Mouse (Mus musculus): ENCODE data around the gene Dthd1.
A peak's percentile ranks its signal among the peaks of the same experiment; 100 is the strongest.

The Dthd1 gene

DNA sequence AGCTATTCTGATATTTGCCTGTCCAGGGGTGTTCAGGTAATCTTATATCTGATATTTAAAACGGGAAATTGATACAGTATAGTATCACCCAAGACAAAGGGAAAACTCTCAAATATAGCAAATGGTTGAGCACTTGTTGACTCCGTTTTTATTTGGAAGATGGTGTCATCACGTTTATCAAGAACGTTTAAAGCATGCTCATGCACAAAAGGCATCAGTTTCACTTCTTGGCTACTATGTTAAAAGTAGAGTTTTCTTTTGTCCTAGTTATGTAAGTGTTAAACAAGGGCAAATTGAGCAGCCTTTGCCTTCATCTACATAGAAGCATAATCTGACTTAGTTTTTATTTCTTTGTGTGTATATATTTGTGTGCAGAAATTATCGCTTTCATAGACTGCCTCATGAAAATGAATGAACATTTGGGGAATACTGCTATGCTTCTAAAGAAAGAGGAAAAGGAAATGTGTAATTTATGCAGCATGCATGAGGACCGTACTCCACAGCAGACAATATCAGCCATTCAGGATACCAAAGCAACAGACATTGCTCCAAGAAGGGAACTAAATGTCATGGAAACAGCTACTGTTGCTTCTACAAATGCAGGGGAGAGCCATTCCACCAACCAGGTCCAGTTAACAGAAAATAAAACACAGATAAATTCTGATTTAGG lies at the start of gene Dthd1:
Gene Dthd1 (plus strand): TSS at position 422 of the 670 bp plus-strand sequence.
- DNase-seq (ENCODE audit: low read depth), result no peak

DNA sequence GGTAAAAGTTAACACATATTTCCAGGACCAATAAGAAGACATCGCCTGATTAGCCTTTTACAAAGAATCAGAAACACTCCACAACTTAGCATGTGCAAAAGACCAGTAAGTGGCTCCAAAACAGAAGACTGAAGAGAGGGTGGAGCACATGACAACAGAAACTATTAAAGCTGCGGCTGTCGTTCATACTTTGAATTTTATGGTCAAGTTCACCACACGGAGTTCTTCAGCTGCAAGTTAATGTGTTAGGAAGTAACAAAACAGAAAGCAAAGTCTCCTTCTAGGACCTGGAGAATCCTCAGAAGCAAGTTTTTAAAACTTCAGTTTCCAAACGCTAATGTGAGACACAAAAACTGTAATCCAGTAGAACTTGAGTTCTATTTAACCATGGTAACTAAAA lies 49.5 kb upstream of the Dthd1 start:
- DNase-seq (ENCODE audit: low read depth), result no peak

DNA sequence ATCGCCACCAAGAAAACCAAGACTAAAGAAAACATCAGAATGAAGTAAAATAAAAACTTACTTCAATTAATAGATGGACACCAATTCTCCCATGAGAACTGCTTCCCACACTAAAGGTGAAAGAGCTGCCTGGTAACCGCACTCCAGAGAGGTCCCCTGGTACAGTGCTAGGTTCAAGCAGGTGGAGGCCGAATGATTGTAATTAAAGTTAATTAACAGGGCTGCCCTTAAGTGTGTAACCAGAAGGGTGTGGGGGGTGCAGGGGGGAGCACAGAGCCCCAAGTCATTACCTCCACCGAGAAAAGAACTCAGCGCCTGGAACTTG lies 48.2 kb upstream of the Dthd1 start:
- DNase-seq (ENCODE audit: low read depth), result no peak

DNA sequence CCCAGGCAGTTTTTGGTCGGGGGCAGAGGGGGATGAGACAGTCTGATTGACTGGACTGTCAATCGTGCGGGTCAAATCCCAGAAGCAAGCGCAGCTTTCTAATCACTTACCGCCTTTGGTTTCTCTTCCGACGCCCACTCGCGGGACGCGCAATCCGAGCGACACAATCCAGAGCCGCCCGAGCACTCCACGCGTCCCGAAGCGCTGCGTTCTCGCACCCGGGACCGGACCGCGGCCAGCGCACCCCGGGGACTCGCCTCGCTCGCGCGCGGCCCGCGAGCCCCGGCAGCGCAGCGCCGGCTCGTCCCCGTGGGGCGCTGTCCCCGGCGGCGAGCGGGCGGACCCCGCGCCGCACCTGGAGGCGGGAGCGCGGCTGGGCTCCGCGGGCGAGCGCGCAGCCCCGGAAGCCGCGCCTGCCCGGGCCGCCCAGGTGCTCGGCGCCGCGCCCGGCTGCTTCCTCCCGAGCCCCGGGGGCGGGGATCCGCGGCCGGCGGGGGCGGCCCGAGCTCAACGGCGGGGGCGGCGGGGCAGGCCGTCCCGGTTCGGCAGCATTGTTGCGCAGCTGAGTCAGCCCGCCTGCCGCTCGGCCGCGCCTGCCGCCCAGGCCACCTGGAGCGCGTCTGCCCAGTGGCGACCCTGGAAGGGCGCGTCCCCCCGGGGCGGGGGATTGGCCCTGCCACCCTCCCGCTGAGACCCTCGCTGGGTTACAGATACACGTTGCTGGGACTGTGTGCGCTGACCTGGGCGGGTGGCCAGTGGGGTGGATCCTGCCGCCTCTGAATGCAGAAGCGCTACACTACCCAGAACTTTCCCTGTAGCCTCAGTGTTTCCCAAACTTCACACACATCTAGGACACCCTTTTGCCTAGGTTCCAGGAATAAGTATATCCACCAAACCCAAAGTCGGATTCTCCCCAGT lies 47.6 kb upstream of the Dthd1 start, which contains the start of gene Arap2:
Gene Arap2 (minus strand): TSS at position 376 of the 918 bp plus-strand sequence.
- no peak for DNase-seq (ENCODE audit: low read depth)

DNA sequence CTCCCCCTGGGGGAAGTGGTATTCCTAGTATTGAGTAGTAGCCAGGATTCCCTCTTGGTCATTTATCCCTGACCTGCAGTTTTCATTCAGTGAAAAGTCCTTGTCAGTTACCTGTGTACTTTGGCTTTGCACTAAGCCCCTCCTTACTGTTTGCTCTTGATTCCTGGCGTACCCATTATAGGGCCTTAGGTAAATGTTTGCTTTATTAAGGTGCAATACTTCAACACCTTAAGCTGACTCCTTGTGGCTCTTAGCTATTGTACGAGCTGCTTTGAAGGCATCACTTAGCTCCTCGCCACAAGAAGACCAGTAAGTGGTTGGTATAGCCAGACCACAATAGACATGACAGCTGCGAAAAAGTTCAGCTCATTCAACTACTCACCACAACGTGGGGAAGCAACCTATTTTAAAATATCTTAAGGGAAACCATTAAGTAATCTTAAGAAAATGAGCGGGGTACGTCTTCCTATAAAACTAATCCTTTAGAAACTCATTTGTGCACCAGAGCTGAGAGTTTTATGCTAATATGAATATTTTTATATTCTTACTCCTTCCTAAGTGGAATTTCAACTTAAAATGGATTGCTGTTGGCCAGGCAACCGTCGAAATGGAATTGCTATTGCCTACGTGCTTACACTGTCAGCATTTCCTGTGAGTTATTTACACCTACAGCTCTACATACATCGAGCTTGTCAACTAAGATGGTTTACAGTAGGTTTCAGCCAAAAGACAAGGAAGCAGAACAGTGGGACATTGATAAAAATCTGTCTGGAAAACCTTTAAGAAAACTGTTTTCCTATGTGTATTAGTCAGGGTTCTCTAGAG lies 41.6 kb upstream of the Dthd1 start:
- peak; percentile 35 for DNase-seq (ENCODE audit: low read depth)

DNA sequence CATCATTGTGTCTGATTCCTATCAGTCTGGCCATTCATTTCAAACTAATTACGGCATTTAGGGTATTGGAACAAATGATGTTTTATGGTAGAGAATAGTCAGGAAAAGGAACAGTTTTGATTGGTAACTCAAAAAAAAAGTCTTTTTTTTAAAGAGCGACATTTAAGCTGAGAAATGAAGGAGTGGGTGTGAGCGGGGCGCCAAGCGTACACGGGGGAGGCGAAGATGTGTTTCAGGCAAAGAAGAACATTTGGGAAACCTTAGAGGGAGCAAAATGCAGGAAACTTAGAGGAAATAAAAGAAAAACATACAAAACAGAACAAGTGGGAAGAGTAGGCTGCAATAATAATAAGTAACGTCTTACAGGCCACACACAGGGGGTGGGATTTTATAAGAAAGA lies 35.8 kb upstream of the Dthd1 start:
- DNase-seq (ENCODE audit: low read depth), result no peak

DNA sequence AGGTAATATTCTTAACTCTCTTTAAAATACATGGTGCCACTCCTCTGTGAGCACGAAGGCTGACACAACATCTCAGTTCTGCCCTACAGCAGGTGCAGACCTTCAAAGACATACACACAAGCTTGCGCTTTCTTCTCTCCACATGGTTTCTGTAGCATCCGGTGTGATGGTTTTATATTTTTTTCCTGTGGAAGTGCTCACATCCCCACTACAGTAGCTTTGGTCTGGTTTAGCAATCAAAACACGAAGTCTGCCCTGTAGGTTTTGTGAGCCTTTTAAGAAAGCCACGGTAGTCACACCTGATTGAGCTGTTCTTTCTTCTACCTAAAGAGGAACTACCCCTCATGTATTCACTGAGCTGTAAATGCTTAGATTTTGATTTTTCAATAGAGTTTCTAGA lies 34.9 kb upstream of the Dthd1 start:
- DNase-seq (ENCODE audit: low read depth), result no peak

DNA sequence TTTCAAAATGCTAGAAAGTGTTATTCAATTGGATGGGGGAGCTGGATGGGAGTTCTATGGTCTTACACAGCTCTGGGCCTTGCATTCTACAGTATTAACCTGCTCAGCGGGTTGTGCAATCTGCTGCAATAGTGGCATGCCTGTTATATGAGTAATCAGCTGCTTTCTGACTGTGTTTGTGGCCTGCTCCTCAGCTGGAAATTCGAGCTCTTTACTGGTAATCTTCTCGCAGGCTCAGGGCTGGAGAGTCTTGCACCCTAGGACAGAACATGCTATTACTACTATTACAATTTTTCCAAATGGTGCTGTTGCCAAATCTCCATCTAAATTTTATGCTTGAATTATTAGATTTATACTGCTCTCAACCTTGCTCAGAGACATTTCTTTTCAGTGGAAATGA lies 26.8 kb upstream of the Dthd1 start:
- peak; percentile 35 for DNase-seq (ENCODE audit: low read depth)

DNA sequence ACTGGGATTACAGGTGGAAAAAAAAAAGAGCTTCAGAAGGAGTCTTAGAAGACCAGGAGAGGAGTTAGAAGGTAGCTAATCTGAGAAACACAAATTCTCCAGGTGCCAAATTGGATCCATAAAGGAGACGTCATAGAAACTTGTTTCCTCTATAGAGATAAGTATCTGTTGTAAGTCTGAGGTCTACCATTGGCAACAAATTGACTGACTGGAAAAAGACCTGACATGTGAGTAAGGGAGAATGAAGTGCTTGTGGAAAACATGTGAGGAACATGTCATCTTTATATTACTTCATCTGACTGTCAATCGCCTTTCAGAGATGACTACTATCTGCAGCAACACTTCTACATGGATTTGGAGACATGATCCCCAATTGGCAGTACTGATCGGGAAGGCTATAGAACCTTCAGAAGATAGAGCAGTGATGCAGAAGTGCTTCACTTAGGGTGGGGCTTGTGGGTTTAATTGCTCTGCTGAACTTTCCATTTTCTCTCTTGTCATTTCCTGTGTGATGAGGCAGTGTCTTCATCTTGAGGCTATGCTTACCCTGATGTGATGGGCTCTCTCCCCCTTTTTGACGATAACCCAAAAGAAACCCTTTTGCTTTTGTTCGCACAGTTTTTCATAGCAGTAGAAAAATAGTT lies 22.6 kb upstream of the Dthd1 start:
- no peak for DNase-seq (ENCODE audit: low read depth)

DNA sequence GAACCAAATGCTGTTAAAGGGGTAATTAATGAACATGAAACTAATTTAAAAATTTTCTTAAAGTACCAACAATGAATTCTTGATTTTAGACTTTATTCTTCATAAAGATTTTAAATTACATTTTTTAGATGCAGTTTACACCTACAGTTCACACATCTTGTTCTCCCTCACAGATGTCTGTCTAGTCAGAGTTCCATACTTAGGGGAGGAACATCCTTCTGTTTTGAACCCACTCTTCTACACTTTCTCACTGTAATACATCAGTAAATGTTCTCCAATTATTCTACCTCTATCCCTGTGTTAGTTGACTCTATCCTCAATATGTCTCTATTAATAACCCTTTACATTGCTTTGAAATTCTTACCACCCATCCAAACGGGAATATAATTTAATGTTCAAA lies 20.8 kb upstream of the Dthd1 start:
- no peak for DNase-seq (ENCODE audit: low read depth)

DNA sequence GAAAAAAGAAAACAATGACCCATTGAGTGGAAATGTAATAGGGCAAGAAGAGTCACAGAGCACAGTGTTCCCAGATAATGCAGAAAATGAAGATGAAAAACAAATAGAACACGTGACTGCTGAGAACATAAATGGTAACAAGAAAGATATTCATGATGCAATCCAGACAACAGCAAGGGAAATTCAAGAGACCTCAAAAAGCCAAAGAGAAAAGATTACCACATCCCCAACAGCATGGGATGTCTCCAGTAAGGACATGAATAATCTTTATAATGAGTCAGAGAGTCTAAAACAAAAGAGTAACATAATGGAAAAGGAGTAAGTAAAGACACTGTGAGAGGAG lies 420 bp downstream of the Dthd1 start:
- DNase-seq (ENCODE audit: low read depth), result peak; percentile 36

DNA sequence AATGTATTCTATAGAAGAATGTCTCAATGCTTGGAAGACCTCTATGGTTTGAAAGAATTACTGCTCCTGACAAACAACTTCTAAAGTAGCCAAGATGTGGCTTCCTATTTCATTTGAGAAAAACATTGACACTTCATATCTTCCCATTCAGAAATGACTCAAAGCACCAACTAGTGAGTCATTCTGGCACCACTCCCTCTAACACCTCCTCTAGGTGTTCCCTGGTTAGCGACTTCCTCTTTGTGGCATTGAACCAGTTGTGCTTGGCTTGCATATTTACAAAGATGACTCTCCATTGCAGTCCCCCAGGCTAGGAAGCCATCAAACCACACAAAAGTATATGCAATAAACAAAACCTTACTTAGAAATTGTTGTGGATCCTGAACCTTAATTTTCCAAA lies 2.1 kb downstream of the Dthd1 start:
- peak; percentile 91 for DNase-seq (ENCODE audit: low read depth)

DNA sequence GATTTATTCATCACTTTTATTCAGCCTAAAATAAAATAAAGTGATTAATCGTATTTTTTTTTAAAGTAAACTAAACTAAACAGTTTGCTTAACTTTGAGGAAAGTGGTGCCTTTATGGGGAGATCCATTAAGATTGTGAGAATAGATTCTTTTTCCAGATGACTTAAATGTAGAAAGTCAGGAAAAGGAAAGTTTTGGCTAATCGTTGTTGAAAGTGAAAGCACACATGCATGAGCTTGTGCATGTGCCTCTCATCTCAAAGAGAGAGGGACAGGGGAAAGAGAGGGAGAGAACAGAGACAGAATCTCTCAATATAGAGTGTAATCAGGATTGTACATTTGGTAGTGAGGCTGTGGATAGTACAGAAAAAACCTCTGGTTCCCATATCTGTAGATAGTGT lies 5.9 kb downstream of the Dthd1 start:
- DNase-seq (ENCODE audit: low read depth), result no peak

DNA sequence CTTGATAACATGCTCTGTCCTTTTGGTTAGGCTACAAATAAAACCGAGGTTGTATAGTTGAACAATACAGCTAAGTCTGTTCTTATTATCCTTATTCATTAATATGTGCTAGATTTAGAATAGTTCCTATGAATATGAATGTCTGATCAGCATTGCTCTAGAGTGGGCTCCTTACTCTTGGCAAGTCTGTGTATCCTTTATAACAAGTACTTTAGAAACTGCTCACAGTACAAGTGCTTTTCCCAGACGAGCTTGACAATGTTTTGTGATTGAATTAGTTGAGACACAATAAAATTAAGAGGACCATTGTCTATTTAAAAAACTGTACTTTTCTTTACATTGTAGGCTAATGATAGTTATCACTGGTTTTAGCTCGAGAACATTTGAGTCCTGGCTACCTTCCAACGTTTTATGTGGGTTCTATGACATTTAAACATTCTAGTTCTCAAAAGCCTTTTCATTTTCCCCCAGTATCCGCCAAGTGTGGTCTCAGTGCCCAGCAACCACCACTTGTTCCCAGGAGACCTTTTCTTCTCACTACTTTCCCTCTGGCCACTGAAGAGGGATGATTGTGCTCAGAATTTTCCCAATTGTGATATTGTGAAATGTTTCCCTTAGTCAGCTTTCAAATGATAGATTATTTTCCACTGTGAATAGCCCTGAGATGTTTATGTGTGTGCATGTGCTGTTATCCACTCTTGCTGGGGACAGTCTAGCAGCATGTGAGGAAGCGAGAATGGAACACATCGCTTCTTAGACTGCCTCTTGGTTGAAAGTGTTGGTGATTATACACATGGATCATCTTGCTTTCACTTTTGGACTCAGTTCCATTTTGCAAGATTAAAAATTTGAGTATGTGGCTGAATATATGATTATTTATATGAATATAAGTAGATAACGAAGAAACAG lies 7.0 kb downstream of the Dthd1 start:
- DNase-seq (ENCODE audit: low read depth), result no peak

DNA sequence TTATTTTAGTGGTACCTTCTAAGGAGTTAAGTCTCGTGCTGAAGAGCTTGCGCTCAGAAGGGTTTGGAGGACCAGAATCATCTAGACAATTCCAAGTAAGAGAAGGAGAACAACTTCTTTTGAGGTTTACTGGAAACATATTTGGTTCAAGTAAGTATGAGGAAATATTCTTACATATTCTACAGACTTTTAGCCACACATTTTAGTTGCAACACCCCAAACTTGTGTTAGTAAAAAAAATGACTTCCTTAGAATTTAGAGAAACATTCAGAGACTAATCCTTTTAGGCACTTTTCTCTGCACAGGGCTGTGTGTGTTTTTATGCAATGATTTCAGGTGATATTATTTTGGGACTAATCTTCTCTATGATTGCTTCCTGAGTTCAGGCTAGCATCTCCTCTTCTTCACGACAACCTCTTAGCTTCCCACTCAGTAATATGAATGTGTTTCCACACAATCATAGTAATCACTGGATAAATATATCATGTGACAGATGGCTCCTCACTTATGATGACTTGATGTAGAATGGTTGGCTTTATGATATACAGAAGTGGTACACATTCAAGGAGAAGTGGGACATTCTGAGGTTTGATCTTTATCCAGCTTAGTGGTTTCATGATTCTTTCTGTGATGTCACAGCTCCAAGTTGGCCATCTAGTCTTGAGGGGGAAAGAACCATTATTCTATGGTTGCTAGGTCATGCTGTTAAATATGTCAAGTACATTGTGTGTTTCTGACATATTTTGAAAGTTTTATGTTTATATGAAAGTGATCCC lies 29.5 kb downstream of the Dthd1 start:
- peak; percentile 8 for DNase-seq (ENCODE audit: low read depth)

DNA sequence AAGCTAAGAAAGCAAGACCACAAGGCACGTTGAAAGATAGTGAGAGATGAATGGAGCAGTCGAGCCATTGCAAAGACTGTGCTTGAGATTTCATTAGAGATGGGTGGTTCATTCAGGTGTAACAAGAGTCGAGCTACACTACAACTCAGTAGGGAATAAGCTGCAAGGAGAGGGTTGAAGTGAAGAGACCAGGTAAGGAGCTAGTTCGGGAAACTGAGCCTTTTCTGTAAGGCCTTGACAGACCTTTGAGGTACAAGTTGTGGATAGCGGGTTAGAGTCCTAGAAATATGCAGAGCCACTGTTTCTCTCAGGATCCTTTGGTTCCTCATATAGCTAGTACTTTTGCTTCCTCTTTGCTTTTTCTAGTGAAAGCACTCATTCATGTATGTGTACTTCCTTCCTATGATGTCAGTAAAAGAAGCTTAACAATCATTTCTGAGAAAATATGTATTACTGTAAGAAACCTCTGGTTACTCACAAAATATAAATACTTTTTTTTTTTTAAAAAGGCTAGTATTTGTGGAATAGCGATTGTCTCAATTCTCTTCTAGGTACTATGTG lies 33.0 kb downstream of the Dthd1 start:
- no peak for DNase-seq (ENCODE audit: low read depth)

DNA sequence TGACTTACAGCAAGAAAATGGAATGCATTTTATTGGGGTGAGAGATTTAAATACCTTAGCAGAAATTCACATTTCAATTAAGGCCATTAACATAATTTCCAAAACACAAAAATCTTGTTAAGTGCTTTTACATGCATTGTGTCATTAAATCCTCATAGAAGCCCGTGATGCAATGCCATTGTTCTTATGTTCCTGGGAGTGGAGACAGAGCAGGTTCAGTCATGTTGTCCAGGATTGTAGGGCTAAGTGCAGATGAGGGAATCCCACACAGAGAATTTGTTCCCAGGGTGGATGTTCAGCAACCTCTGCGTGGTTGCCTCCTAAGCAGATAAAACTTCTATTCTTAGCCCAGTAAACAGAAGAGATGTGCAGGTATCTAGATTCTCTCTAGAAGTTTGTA lies 37.7 kb downstream of the Dthd1 start:
- no peak for DNase-seq (ENCODE audit: low read depth)

DNA sequence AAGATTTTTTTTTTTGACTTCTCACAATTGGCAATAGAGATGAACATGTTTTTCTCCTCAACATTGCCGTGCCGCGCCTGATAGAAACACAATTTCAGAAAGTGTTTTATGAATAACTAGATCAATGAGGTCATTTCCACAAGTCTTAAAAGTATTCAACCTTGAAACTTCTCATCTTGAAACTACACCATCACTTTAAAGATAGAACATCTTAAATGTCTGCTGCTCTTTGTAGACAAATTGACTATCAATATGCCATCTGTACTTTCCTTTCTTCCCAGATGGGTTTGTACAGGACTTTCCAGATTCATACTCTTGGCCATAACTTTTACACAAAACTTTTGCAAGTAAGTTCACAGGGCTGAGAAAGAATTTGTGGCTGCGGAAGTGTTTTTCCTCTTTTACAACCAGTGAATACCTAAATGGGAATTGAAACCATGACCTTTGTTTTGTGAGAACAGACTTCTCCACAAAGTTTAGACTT lies 40.8 kb downstream of the Dthd1 start:
- DNase-seq (ENCODE audit: low read depth), result no peak

DNA sequence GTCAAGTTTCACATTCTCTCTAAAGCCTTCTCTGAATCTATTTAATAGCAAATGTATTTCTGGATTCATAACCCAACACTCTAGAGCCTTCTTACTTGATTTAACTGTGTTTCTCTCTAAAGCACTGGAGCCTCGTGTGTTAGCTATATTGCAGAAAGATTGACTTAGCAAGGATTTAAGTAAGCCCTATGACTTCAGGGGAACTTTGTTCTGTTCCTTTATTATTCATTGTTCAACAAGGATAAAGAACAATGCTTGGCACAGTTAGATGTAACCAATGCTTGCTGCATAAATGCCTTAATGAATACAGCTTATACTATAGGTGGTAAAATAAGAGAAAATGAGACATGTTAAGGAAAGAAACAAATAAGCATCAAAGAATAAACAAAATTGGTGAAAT lies 43.9 kb downstream of the Dthd1 start:
- no peak for DNase-seq (ENCODE audit: low read depth)

DNA sequence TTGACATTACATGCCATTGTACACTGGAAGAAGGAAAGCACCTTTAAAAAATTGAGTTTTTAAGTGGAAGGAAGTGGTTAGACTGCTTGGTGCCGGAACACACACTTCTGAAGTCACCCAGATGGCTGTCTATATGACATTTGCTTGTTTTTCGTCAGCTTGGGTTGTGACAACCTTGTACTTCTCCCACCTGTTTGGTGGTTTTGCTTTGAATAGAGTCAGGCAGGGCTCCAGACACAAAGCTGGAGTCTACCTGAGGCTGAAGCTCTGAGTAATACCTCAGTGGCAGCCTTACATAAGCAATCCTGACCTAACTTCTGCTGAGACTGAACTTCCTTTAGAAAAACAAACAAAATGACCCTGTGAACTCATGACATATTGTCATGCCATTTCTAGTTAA lies 44.7 kb downstream of the Dthd1 start:
- peak; percentile 39 for DNase-seq (ENCODE audit: low read depth)
